Mouse (Mus musculus): ENCODE measurements at regions not wholly inside any gene's neighbourhood (a gene's known extent, or its start where the extent isn't known, plus 50 kb on each side); places are given as distances from the start of the nearest gene placed in this dataset.

- TF ChIP-seq CTCF (IDR thresholded peaks at IDR 0.05; ENCODE audit: low read depth), result no peak
- no peak for TF ChIP-seq EP300 (IDR thresholded peaks at IDR 0.05; ENCODE audit: low read depth)
Measured at GRCm38 (mm10) chr13:60340068-60340467, 162.9 kb upstream of the Gas1 start.

Measured in liver, postnatal 0 days (tissue).